Mouse (Mus musculus) intestine, embryonic 14.5 days (tissue): ENCODE measurements at regions not wholly inside any gene's neighbourhood (a gene's known extent, or its start where the extent isn't known, plus 50 kb on each side); places are given as distances from the start of the nearest gene placed in this dataset.

Experiments used
- ATAC-seq: fragments of 200-750 bp; cut with Nextera tagmentation; replicated peaks from 2 replicates; pipeline ENCODE4 v1.8.0; 2017; ENCODE audit warnings: low read depth, moderate number of reproducible peaks, moderate TSS enrichment, moderate library complexity; ENCODE audit not compliant: low FRiP score, low TSS enrichment
- DNase-seq: peaks from one replicate; pipeline ENCODE4 v3.0.0-alpha.2; 2018; ENCODE audit warnings: low spot score
- H3K27ac ChIP-seq: fragments of 300-500 bp; sonication (generic); 2 replicates; pipeline ENCODE4 v1.5.1; 2014; ENCODE audit warnings: low read depth, mild to moderate bottlenecking, control low read depth
- H3K27me3 ChIP-seq: fragments of 300-500 bp; sonication (generic); replicated peaks from 2 replicates; pipeline ENCODE4 v1.6.1; 2014; ENCODE audit warnings: low read length, control low read depth; ENCODE audit not compliant: control insufficient read depth, insufficient read depth
- H3K36me3 ChIP-seq: fragments of 300-500 bp; sonication (generic); 2 replicates; pipeline ENCODE4 v1.6.1; 2014; ENCODE audit warnings: low read length, control low read depth; ENCODE audit not compliant: control insufficient read depth, insufficient read depth
- H3K4me1 ChIP-seq: fragments of 300-500 bp; sonication (generic); replicated peaks from 2 replicates; pipeline ENCODE4 v1.6.1; 2014; ENCODE audit warnings: low read length, control low read depth, mixed read lengths; ENCODE audit not compliant: control insufficient read depth, insufficient read depth
- H3K4me2 ChIP-seq: fragments of 300-500 bp; sonication (generic); 2 replicates; pipeline ENCODE4 v1.6.1; 2014; ENCODE audit warnings: low read length
- H3K4me3 ChIP-seq: fragments of 300-500 bp; sonication (generic); 2 replicates; pipeline ENCODE4 v1.5.1; 2014; ENCODE audit warnings: low read depth, low read length, control low read depth, mixed read lengths
- H3K9ac ChIP-seq: fragments of 300-500 bp; sonication (generic); 2 replicates; pipeline ENCODE4 v1.6.1; 2014; ENCODE audit warnings: mild to moderate bottlenecking, low read length
- H3K9me3 ChIP-seq: fragments of 300-500 bp; sonication (generic); 2 replicates; pipeline ENCODE4 v1.6.1; 2016; ENCODE audit warnings: low read length, control low read depth; ENCODE audit not compliant: control insufficient read depth
- WGBS: fragments of 180-500 bp; shearing (Covaris S2); extraction: QIAGEN DNeasy Blood & Tissue Kit; methylation state at CpG from one replicate; pipeline ENCODE4 v1.1.7; 2014; 5-methylcytosine and 5-hydroxymethylcytosine counted together

DNA sequence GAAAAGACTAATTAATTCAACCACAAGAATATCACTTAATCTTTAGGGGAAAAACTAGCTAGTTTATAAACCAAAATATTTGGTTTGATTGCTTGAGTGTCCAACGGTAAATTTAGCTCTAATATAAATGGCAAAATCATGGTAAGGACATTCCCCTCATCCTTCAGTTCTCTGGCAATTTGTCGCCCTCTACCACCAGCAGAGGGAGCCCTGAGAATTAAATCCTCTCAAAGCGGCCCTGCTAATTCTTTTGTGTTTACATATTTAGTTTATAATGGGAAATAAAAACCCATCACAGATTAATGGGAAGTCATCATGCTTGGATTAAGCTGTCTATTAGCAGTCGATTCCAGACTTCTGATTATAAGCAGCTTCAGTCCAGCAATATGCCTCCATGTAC lies 54.5 kb upstream of the Atp5g3 start:
- H3K9ac ChIP-seq, result no peak overlapping the region
- ATAC-seq, result no peak
- no peaks in the 10 kb centered on the region; the same call in 1 of the 2 replicates for H3K4me1 ChIP-seq
- 0 out of 2 replicates have a peak, but pooled peaks cover 6% of the 10 kb centered on the region for H3K27me3 ChIP-seq
- 9% methylated on average over 4 of the region's 4 CpGs for WGBS
- DNase-seq, result peak; percentile 71
- no peak overlapping the region for H3K27ac ChIP-seq
- H3K4me3 ChIP-seq, result no peak overlapping the region
- no peaks in the 10 kb centered on the region for H3K9me3 ChIP-seq
- no peak overlapping the region for H3K4me2 ChIP-seq
- no peaks in the 10 kb centered on the region for H3K36me3 ChIP-seq
